Mouse (Mus musculus) kidney, postnatal 0 days (tissue): ENCODE data around the gene Adam1b. TPM values are rescaled to one million over a fixed set of nuclear protein-coding genes. Genes with fewer than 3 reads are reported as not detected.

Experiments
- ATAC-seq: fragments of 200-750 bp; cut with Nextera tagmentation; replicated peaks from 2 replicates; pipeline ENCODE4 v1.8.0; 2017; ENCODE audit warnings: low read depth, moderate number of reproducible peaks, moderate TSS enrichment, moderate library complexity; ENCODE audit not compliant: low FRiP score
- DNase-seq: peaks from one replicate; pipeline ENCODE4 v3.0.0-alpha.2; 2016; ENCODE audit warnings: low spot score
- H3K27ac ChIP-seq: fragments of 300-500 bp; sonication (generic); 2 replicates; pipeline ENCODE4 v1.5.1; 2014; ENCODE audit warnings: mild to moderate bottlenecking
- H3K27me3 ChIP-seq: fragments of 300-500 bp; sonication (generic); 2 replicates; pipeline ENCODE4 v1.6.1; 2014; ENCODE audit warnings: low read length, mixed read lengths; ENCODE audit not compliant: insufficient read depth
- H3K36me3 ChIP-seq: fragments of 300-500 bp; sonication (generic); 2 replicates; pipeline ENCODE4 v1.6.1; 2014; ENCODE audit warnings: low read length, mixed read lengths; ENCODE audit not compliant: insufficient read depth
- H3K4me1 ChIP-seq: fragments of 300-500 bp; sonication (generic); replicated peaks from 2 replicates; pipeline ENCODE4 v1.6.1; 2014; ENCODE audit warnings: antibody characterized with exemption, low read length, mixed read lengths; ENCODE audit not compliant: insufficient read depth
- H3K4me2 ChIP-seq: fragments of 300-500 bp; sonication (generic); 2 replicates; pipeline ENCODE4 v1.6.1; 2014; ENCODE audit warnings: mild to moderate bottlenecking, low read length, moderate library complexity, mixed read lengths
- H3K4me3 ChIP-seq: fragments of 300-500 bp; sonication (generic); replicated peaks from 2 replicates; pipeline ENCODE4 v1.5.1; 2014; ENCODE audit warnings: low read depth, low read length
- H3K9ac ChIP-seq: fragments of 300-500 bp; sonication (generic); 2 replicates; pipeline ENCODE4 v1.6.1; 2014; ENCODE audit warnings: low read depth, low read length
- H3K9me3 ChIP-seq: fragments of 300-500 bp; sonication (generic); replicated peaks from 2 replicates; pipeline ENCODE4 v1.6.1; 2016; ENCODE audit warnings: low read length, inconsistent platforms, mixed read lengths
- CTCF ChIP-seq: IDR thresholded peaks from 2 replicates; pipeline ENCODE4 v1.5.1; 2016; ENCODE audit warnings: antibody characterized with exemption, low read depth, mild to moderate bottlenecking, moderate library complexity
- WGBS: fragments of 180-500 bp; shearing (Covaris S2); extraction: QIAGEN DNeasy Blood & Tissue Kit; methylation state at CpG from one replicate; pipeline ENCODE4 v1.1.7; 2014; 5-methylcytosine and 5-hydroxymethylcytosine counted together
- polyA plus RNA-seq: library from polyadenylated mRNA; unstranded; fragments of >200 nt; fragmentation: Nextera tagmentation; extraction: Ambion mirVana; gene quantifications from 2 replicates; pipeline ENCODE4 v1.2.1, GENCODE M21; 2015

Gene Adam1b
- polyA plus RNA-seq, 1 experiment from 2014 or later = 0.12 TPM

DNA sequence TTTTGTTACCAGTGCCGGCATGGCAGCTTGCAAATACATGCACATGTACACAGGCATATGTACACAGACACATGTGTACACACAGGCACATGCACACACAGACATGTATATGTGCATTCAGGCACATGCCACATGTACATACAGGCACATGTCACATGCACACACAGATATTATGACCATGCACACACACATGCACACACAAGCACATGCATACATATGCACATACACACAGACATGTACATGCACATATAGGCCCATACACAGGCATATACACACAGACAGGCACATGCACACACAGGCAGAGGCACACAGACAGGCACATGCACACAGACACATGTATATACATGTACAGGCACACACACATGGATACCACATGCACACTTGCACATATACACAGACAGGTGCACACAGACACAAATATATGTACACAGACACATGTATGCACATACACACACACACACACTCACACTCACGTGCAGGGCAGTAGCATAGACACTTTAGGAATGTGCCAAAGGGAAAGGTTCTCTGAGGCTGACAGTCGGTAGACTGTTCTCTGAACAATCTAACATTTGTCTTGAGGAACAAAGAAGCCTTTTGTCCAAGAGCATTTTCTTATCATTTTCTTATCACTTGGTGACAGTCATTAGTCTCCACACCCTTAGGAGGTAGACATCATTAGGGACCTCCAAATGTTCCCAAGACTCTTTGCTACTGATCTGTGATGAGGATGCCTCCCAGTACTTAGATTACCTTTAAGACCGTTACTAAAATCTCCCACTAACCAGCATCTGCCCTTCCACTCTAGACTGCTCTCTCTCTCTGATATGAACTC, 41.7 kb downstream of the Adam1b start:
- Histone ChIP-seq H3K9ac (no peak overlapping the region), H3K4me1 (0 out of 2 replicates have a peak, but pooled peaks cover 2% of the 10 kb centered on the region), H3K36me3 (no peaks in the 10 kb centered on the region), H3K27me3 (no peaks in the 10 kb centered on the region), H3K27ac (no peak overlapping the region), H3K9me3 (no peaks in the 10 kb centered on the region), H3K4me2 (no peak overlapping the region), H3K4me3 (no peak overlapping the region)
- no peak for TF ChIP-seq CTCF
- DNase-seq (no peak), ATAC-seq (no peak)
- WGBS = 68% methylated on average over 4 of the region's 4 CpGs

DNA sequence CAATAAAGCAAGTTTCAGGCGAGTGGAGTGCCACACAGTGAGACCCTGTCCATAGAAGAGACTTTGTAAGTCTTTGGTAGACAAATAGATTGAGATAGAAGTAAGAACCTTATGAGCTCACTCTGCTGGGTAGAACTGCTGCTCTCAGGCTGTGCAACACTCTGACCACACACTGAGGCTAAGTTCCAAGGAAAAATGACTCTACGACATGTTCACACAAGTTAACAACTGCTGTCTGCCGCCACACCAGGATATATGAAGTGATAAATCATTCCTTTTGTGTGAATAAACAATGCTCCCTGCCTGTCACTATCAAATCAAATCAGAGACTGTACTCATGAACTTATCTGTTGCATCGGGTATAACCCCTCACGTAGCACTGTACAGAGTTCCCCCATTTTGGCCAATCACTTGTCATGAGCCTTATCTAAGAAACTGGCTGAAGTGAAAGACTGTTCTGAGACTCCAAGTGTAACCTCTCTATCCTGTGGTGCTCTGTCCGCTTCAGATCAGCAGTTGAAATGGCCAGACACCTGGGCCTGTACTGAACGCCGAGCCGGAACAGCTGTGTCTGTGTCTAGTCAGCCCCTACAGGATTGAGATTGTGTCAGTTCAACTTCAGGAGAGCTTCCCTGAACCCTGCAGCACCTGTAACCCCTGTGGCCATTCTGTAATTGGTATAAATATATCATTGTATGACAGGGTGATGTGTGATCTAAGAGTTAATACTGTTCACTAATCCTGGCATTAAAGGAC, 47.5 kb downstream of the Adam1b start:
- 57% methylated on average over 9 of the region's 9 CpGs for WGBS
- H3K36me3 ChIP-seq = no peaks in the 10 kb centered on the region
- H3K27me3 ChIP-seq = no peaks in the 10 kb centered on the region
- no peak overlapping the region for H3K4me2 ChIP-seq
- TF ChIP-seq CTCF = no peak
- peaks cover 18% of the 10 kb centered on the region for H3K4me1 ChIP-seq
- no peak overlapping the region for H3K9ac ChIP-seq
- H3K4me3 ChIP-seq = no peak overlapping the region
- H3K27ac ChIP-seq = no peak overlapping the region
- ATAC-seq (no peak), DNase-seq (no peak)
- no peaks in the 10 kb centered on the region for H3K9me3 ChIP-seq

DNA sequence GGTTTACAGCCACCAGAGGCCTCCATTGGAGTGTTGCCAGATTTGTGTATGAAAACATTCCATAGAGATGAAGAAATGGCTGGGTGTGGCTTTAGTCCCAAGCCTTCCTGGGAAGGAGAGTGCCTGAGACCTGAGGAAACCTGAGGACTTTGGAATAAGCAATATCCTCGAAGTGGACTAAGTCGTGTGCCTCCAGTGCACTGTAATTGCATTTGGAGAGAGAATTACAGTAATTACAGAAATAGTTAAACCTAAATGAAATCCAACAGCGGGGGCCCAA, 48.8 kb downstream of the Adam1b start:
- DNase-seq (peak; percentile 44), ATAC-seq (no peak)
- Histone ChIP-seq H3K9ac (no peak overlapping the region), H3K4me3 (no peak overlapping the region), H3K4me1 (peaks cover 18% of the 10 kb centered on the region), H3K27ac (peak overlapping the region; percentile 97; the same call in 1 of the 2 replicates), H3K27me3 (no peaks in the 10 kb centered on the region), H3K36me3 (no peaks in the 10 kb centered on the region), H3K4me2 (no peak overlapping the region), H3K9me3 (no peaks in the 10 kb centered on the region)
- 68% methylated on average over 3 of the region's 3 CpGs for WGBS
- TF ChIP-seq CTCF = no peak

DNA sequence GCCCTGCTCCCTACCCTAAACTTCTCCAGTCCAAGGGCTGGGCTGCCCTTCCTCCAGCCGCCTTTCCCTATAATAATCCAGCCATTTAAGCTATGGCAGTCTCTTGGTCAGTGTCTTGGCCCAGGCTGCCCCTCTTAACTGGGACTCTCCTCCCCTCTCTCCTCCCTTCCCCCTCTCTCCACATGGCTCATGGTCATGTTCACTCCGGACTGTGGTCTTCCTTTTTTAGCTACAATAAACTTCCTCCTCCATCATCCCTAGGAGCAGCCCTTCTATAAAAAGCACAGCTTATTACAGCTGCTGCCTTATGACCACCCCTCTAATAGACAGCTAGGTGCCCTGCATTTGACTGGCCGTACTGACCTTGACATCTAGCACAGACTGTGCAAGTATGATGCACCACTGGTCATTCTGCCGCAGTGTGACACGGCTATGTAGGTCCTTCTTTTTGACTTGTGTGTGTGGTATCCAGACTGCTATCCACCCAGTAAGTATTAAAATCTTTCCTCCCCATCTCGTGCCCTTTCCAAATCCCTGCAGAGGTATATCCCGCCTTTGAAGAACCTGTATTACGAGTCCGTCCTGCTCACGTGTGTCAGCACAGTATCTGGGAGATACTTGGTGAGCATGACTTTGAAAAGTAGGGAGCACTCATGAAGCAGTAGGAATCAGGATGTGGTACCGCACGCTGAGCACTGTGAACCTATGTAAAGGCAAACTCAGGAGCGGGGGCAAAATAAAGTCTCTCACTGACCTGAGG, 49.3 kb downstream of the Adam1b start:
- Histone ChIP-seq H3K4me3 (no peak overlapping the region), H3K4me2 (0 out of 2 replicates have a peak overlapping the region, but pooled peaks have one; percentile 19), H3K9ac (no peak overlapping the region), H3K27ac (peak overlapping the region; percentile 97; the same call in 1 of the 2 replicates), H3K27me3 (no peaks in the 10 kb centered on the region), H3K36me3 (no peaks in the 10 kb centered on the region), H3K9me3 (no peaks in the 10 kb centered on the region), H3K4me1 (peaks cover 18% of the 10 kb centered on the region)
- DNase-seq (no peak), ATAC-seq (no peak)
- no peak for TF ChIP-seq CTCF
- 75% methylated on average over 13 of the region's 13 CpGs for WGBS

DNA sequence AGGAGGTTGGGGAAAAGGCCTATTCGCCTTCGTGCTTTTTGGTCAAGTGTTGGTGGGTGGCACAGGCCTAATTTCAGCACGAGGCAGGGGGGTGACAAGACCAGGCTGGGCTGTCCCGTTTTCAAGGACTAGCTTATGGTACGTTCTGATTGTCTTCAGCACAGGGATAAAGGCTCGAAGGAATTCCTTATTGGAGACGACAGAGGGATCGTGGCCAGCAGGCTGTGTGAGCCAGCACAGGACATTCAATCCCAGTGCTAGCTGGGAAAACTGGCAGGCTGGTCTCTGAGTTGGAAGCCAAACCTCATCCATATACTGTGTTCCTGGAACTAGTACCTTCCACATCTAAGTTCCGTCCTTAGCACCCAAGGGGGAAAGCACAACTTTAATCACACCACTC, 50.3 kb downstream of the Adam1b start:
- H3K27ac ChIP-seq = peak overlapping the region; percentile 97
- H3K4me2 ChIP-seq = peak overlapping the region; percentile 92
- H3K9ac ChIP-seq = peak overlapping the region; percentile 90
- H3K4me3 ChIP-seq = peak overlapping the region; percentile 91
- no peak for TF ChIP-seq CTCF
- peak; percentile 62 for DNase-seq
- no peaks in the 10 kb centered on the region for H3K9me3 ChIP-seq
- no peaks in the 10 kb centered on the region for H3K27me3 ChIP-seq
- H3K4me1 ChIP-seq = peaks cover 18% of the 10 kb centered on the region
- no peaks in the 10 kb centered on the region for H3K36me3 ChIP-seq
- 5% methylated on average over 9 of the region's 9 CpGs for WGBS
- ATAC-seq = no peak
